Mouse (Mus musculus): ENCODE results near the gene F2r. TPM values are rescaled to one million over a fixed set of nuclear protein-coding genes. Genes with fewer than 3 reads are reported as not detected.

The F2r gene
- polyA plus RNA-seq, 1 experiment: 97.4 TPM

DNA sequence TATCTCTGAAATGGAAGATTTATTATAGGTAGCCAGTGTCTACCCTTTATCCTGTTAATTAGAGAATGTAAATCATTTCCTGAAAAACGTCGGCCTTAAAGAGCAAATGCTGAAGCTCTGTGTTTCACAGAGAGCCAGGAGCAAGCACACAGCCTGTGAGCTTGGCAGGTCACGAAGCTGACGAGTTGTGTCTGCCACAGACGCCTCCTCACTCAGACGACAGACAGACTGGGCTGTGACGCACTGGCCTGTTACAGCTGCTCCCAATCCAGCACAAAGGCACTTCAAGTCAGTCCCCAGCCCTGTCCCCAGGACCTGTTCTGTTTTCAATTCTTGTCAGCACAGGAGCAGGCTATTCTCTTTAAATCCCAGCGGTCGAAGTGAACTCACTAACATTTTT lies 37.0 kb upstream of the F2r start:
- no peaks in the 10 kb centered on the region for H3K79me3 ChIP-seq (ENCODE audit: low read depth)
- H3K27me3 ChIP-seq (ENCODE audit: control insufficient read depth, insufficient read depth, insufficient read length): no peaks in the 10 kb centered on the region
- no peak overlapping the region for H3ac ChIP-seq (ENCODE audit: control insufficient read depth, insufficient read length, low read depth)
- TF ChIP-seq CEBPB (IDR thresholded peaks at IDR 0.05; ENCODE audit: low read depth) (no peak), USF1 (IDR thresholded peaks at IDR 0.05; ENCODE audit: low read depth) (no peak), FOSL1 (IDR thresholded peaks at IDR 0.05; ENCODE audit: insufficient read depth, low read length, poor library complexity, severe bottlenecking) (no peak), MYOD1 (IDR thresholded peaks at IDR 0.05; ENCODE audit: control insufficient read depth, insufficient read length, low read depth) (no peak), MAX (IDR thresholded peaks at IDR 0.05) (no peak), CTCF (IDR thresholded peaks at IDR 0.05; ENCODE audit: control insufficient read depth, insufficient read depth, insufficient read length) (no peak), MYOG (IDR thresholded peaks at IDR 0.05; ENCODE audit: control insufficient read depth, extremely low read depth, insufficient read length) (no peak)
- H3K36me3 ChIP-seq (ENCODE audit: control insufficient read depth, insufficient read depth): no peaks in the 10 kb centered on the region
- no peaks in the 10 kb centered on the region for H3K79me2 ChIP-seq (ENCODE audit: control insufficient read depth, insufficient read depth)
- H3K4me3 ChIP-seq (ENCODE audit: insufficient read depth, poor library complexity, severe bottlenecking): no peak overlapping the region

DNA sequence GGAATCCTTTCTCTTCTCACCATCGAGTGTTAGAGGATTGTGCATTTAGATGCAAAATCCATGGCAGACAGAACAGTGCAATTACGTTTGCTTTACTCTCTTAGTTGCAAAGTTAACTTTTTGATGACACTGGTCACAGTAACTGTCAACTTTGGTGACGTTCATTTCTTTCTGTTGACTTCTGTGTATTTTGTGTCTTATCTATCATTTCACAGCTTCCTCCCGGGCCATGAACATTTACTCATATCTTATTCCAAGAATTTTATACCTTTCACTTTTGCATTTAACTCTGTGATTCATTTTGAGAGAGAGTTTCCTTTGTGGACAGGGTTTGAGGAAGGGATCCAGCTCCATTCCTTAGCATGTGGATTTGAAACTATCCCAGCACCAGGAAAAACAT lies 35.4 kb upstream of the F2r start:
- Histone ChIP-seq H3K79me2 (ENCODE audit: control insufficient read depth, insufficient read depth) (no peaks in the 10 kb centered on the region), H3K36me3 (ENCODE audit: control insufficient read depth, insufficient read depth) (no peaks in the 10 kb centered on the region), H3K27me3 (ENCODE audit: control insufficient read depth, insufficient read depth, insufficient read length) (no peaks in the 10 kb centered on the region), H3K79me3 (ENCODE audit: low read depth) (no peaks in the 10 kb centered on the region), H3ac (ENCODE audit: control insufficient read depth, insufficient read length, low read depth) (no peak overlapping the region), H3K4me3 (ENCODE audit: insufficient read depth, poor library complexity, severe bottlenecking) (no peak overlapping the region)
- no peak for TF ChIP-seq MYOD1 (IDR thresholded peaks at IDR 0.05; ENCODE audit: control insufficient read depth, insufficient read length, low read depth)
- TF ChIP-seq CEBPB (IDR thresholded peaks at IDR 0.05; ENCODE audit: low read depth): no peak
- no peak for TF ChIP-seq MYOG (IDR thresholded peaks at IDR 0.05; ENCODE audit: control insufficient read depth, extremely low read depth, insufficient read length)
- TF ChIP-seq FOSL1 (IDR thresholded peaks at IDR 0.05; ENCODE audit: insufficient read depth, low read length, poor library complexity, severe bottlenecking): no peak
- no peak for TF ChIP-seq MAX (IDR thresholded peaks at IDR 0.05)
- TF ChIP-seq CTCF (IDR thresholded peaks at IDR 0.05; ENCODE audit: control insufficient read depth, insufficient read depth, insufficient read length): no peak
- TF ChIP-seq USF1 (IDR thresholded peaks at IDR 0.05; ENCODE audit: low read depth): no peak

DNA sequence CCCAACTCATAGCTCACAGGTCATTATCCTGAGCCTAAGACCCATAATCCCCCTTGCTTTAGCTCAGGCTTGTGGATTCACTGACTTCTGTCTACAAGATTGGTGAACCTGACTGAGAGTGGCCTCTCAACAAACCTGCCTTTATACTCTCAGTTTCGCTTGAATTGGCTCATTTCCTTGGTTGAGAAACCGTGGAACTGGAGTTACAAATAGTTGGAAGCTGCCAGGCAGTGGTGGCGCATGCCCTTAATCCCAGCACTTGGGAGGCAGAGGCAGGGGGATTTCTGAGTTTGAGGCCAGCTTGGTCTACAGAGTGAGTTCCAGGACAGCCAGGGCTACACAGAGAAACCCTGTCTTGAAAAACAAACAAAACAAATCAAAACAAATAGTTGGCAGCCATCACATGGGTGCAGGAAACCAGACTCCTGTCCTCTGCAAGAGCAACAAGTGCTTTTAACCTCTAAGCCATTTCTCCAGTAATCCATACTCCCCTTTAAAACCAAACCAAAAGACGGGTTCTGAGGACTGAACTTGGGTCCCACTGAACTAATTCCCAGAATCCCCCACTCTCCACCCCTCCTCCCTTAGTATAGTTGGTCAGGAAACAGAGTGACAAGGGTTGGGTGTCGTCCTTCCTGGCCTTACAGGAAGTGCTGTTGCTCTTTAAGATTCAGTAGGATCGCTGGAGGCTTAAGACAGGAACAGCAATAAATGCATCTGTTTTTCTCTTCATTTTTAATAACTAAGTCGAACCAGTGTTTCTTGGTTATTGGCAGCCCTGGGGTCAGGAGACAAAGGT lies 33.8 kb upstream of the F2r start:
- Histone ChIP-seq H3K4me3 (ENCODE audit: insufficient read depth, poor library complexity, severe bottlenecking) (no peak overlapping the region), H3ac (ENCODE audit: control insufficient read depth, insufficient read length, low read depth) (no peak overlapping the region)
- TF ChIP-seq CTCF (IDR thresholded peaks at IDR 0.05; ENCODE audit: control insufficient read depth, insufficient read depth, insufficient read length): no peak
- TF ChIP-seq USF1 (IDR thresholded peaks at IDR 0.05; ENCODE audit: low read depth): no peak
- no peak for TF ChIP-seq MYOG (IDR thresholded peaks at IDR 0.05; ENCODE audit: control insufficient read depth, extremely low read depth, insufficient read length)
- no peak for TF ChIP-seq CEBPB (IDR thresholded peaks at IDR 0.05; ENCODE audit: low read depth)
- no peak for TF ChIP-seq FOSL1 (IDR thresholded peaks at IDR 0.05; ENCODE audit: insufficient read depth, low read length, poor library complexity, severe bottlenecking)
- TF ChIP-seq MAX (IDR thresholded peaks at IDR 0.05): no peak
- TF ChIP-seq MYOD1 (IDR thresholded peaks at IDR 0.05; ENCODE audit: control insufficient read depth, insufficient read length, low read depth): no peak

GRCm38 (mm10) chr13:95649941-95650340 lies 31.7 kb upstream of the F2r start:
- Histone ChIP-seq H3K4me3 (ENCODE audit: insufficient read depth, poor library complexity, severe bottlenecking) (no peak overlapping the region), H3K36me3 (ENCODE audit: control insufficient read depth, insufficient read depth) (no peaks in the 10 kb centered on the region), H3ac (ENCODE audit: control insufficient read depth, insufficient read length, low read depth) (no peak overlapping the region), H3K27me3 (ENCODE audit: control insufficient read depth, insufficient read depth, insufficient read length) (no peaks in the 10 kb centered on the region), H3K79me3 (ENCODE audit: low read depth) (no peaks in the 10 kb centered on the region), H3K79me2 (ENCODE audit: control insufficient read depth, insufficient read depth) (no peaks in the 10 kb centered on the region)
- TF ChIP-seq CTCF (IDR thresholded peaks at IDR 0.05; ENCODE audit: control insufficient read depth, insufficient read depth, insufficient read length): no peak
- TF ChIP-seq FOSL1 (IDR thresholded peaks at IDR 0.05; ENCODE audit: insufficient read depth, low read length, poor library complexity, severe bottlenecking): no peak
- no peak for TF ChIP-seq MAX (IDR thresholded peaks at IDR 0.05)
- TF ChIP-seq USF1 (IDR thresholded peaks at IDR 0.05; ENCODE audit: low read depth): no peak
- no peak for TF ChIP-seq MYOG (IDR thresholded peaks at IDR 0.05; ENCODE audit: control insufficient read depth, extremely low read depth, insufficient read length)
- TF ChIP-seq MYOD1 (IDR thresholded peaks at IDR 0.05; ENCODE audit: control insufficient read depth, insufficient read length, low read depth): no peak
- TF ChIP-seq CEBPB (IDR thresholded peaks at IDR 0.05; ENCODE audit: low read depth): no peak

More for the DNA sequence above, 33.8 kb upstream of the F2r start:
- Histone ChIP-seq H3K27me3 (ENCODE audit: control insufficient read depth, insufficient read depth, insufficient read length) (no peaks in the 10 kb centered on the region), H3K79me2 (ENCODE audit: control insufficient read depth, insufficient read depth) (no peaks in the 10 kb centered on the region), H3K36me3 (ENCODE audit: control insufficient read depth, insufficient read depth) (no peaks in the 10 kb centered on the region), H3K79me3 (ENCODE audit: low read depth) (no peaks in the 10 kb centered on the region)

DNA sequence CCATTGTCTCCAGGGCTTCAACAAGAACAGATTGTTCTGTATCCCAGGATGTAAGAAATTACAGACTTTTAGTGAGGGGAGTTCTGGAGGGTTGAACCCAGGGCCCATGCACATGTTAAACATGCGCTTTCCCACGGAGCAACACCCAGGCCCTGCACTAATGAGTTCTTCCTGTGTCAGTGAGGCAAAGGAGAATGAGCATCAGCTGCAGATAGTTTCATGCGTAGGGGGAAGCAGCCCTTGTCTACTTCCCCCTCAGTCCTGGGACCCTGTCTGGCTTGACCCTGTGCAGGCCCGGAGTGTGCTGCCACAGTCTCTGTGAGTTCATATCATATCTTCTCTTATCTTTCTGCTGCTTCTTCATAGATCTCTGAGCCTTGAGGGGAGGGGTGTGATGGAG lies 29.0 kb upstream of the F2r start:
- Histone ChIP-seq H3K27me3 (ENCODE audit: control insufficient read depth, insufficient read depth, insufficient read length) (no peaks in the 10 kb centered on the region), H3K79me2 (ENCODE audit: control insufficient read depth, insufficient read depth) (no peaks in the 10 kb centered on the region), H3K79me3 (ENCODE audit: low read depth) (no peaks in the 10 kb centered on the region), H3ac (ENCODE audit: control insufficient read depth, insufficient read length, low read depth) (no peak overlapping the region), H3K36me3 (ENCODE audit: control insufficient read depth, insufficient read depth) (no peaks in the 10 kb centered on the region), H3K4me3 (ENCODE audit: insufficient read depth, poor library complexity, severe bottlenecking) (no peak overlapping the region)
- TF ChIP-seq USF1 (IDR thresholded peaks at IDR 0.05; ENCODE audit: low read depth) (no peak), MYOG (IDR thresholded peaks at IDR 0.05; ENCODE audit: control insufficient read depth, extremely low read depth, insufficient read length) (no peak), FOSL1 (IDR thresholded peaks at IDR 0.05; ENCODE audit: insufficient read depth, low read length, poor library complexity, severe bottlenecking) (no peak), MAX (IDR thresholded peaks at IDR 0.05) (no peak), CTCF (IDR thresholded peaks at IDR 0.05; ENCODE audit: control insufficient read depth, insufficient read depth, insufficient read length) (no peak), CEBPB (IDR thresholded peaks at IDR 0.05; ENCODE audit: low read depth) (no peak)
